Mouse (Mus musculus) cortical plate, adult 2 months (tissue): ENCODE results near the gene Olfr1415.

Source experiments
- CTCF ChIP-seq: fragments of 200-500 bp; IDR thresholded peaks from 2 replicates; pipeline ENCODE4 v1.5.1; 2011; ENCODE audit warnings: mild to moderate bottlenecking, control low read depth, low read length; ENCODE audit not compliant: insufficient read depth; ENCODE audit errors: extremely low read depth
- POLR2A ChIP-seq: fragments of 200-500 bp; IDR thresholded peaks from 2 replicates; pipeline ENCODE4 v1.6.1; 2011; ENCODE audit warnings: mild to moderate bottlenecking, low read length, control low read depth; ENCODE audit not compliant: insufficient read depth; ENCODE audit errors: extremely low read depth

- TF ChIP-seq CTCF, result no peak
- TF ChIP-seq POLR2A, result no peak
Measured at GRCm38 (mm10) chr1:92440066-92440750, 55.7 kb downstream of the Olfr1415 start.
